Mouse (Mus musculus) liver (tissue): ENCODE data around the gene Macrod2.

Source experiments
- DNase-seq: peaks from one replicate; pipeline ENCODE4 v3.0.0-alpha.2; 2020; ENCODE audit warnings: mixed read lengths

Gene Macrod2

DNA sequence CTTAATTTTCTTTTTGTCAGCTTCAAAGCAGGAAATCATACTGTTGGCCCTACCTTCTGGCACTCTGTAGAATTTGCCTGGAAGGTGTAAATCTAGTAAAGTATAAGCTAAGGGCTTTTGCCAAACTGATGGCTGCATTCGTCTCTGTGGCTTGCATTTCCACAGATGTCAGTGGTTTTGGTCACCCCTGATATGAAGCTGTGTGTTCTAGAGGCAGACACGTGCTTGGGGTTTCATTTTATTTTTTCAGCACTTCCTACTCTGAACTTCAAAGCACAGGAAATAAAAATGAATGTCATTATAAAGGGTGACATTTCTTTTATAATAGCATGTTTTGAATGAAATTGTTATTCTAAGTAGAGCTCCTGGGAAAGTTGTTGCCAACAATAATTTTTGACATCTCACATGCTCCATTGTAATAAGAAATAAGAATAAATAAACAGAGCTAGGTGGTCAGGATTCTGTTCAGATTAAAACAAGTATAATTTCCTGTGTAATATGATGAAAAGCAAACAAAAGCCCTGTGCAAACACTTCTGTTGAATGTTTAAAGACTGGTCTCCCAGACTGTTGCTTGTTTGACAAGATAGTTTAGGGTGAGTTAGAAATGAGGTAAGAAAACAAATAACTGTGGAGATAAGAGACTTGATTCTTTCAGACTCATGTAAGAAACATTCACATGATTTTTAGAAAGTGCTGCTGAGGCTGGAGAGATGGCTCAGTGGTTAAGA is 424.4 kb downstream of the Macrod2 start:
- DNase-seq, result no peak

DNA sequence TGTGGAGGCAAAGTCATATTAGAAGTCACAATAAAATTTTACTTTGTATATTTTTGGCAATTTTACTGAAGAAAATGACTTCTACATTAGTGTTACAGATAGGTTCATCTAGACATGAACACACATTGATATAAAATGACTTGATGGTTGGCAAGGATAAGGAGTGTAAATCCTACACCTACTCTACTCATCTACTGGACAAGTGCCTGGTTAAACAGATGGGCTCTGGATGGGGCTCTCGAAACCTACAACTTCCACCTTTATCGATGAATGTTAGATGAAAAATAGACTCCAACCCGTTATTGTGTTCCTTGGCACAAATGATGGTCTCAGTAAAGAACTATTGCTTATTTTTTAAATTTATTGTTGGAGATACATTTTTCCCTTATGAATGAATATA is 427.3 kb downstream of the Macrod2 start:
- no peak for DNase-seq

DNA sequence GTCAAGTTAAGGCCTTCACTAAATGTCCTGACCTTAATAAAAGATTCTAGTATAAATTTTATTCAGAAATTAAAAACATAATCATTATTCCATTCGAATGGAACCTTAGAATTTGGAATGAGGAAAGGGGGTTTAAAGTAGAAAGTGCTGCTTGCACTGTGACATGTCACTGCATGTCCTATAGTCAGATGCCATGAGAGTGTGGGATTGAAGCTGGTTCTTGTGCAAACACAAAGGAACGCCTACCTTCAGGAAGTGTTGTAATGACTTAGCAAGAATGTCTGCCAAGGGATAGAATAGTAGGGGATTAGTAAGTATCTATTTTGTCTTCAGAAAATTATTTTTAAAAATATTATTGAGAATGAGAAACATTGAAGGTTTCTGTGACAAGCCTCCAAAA is 431.1 kb downstream of the Macrod2 start:
- DNase-seq, result no peak

DNA sequence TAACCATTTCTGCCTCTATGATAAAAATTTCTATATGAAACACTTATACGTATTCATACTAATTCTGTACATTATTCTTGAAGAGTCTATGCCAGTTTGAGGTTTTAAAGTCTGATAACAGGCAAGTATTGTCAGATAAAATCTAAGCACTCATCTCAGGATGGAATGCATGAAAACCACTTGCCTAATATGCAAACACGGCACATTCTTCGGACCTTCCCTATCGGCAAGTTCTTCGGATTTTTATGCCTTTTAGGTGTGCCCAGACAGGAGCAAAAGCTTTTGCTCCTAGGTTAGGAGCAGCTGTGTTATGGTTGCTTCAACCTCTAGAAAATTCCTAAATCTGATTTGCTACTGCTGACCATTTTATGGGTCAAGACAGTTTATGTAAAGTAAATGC is 433.8 kb downstream of the Macrod2 start:
- no peak for DNase-seq

DNA sequence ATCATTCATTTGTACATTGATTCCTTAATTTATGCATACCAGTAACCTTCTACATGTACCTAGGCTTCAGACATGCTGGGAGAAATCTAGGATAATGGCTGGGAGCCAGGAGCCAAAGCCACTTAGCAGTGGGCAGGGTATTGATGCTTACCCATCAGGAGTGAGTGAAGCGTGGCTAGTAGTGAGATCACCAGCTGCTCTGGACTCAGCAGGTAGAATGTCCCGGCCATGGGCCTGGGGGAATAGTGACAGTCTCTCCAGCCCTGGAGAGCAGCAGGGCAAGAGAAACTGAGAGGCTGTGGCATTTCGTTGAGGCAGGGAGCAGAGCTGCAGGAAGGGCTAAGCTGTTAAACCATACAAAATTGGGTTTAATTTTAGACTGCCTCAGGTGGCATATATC is 435.0 kb downstream of the Macrod2 start:
- DNase-seq, result no peak

DNA sequence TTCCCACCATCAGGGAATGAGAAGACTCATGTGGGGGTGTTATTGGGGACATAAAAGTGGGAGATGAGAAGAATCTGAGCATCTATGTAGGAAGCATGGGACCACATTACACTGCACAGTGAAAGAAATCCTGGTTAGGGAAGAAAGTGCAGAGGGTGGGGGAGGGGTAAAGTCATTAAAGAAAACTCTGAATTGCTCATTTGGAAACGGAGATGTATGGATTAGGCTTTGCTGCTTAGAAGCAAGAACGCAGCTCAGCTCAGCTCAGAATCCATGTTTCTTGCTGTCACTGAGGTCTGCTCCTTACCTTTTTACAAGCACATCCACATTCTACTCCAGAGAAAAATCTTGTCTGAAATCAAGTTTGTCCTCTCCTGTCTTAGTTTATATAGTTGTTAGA is 444.3 kb downstream of the Macrod2 start:
- DNase-seq, result no peak

DNA sequence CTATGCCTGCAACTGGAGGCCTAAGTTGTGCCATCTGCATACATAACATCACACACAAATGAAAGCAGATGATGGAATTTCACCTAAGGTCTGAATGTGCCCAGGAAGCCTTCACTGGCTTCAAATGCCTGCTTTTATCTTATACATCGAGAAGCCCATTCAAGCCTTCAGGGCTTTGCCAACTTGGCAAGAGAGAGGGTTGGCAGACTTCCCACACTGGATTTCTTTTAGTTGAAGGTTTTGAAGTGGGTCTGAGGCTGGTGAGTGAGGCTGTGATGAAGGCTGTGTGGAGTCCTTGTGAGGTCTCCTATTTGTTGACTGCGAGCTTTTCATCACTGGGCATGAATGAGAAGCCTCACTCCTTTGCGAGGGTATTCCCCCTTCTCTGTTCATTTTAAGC is 444.8 kb downstream of the Macrod2 start:
- no peak for DNase-seq

DNA sequence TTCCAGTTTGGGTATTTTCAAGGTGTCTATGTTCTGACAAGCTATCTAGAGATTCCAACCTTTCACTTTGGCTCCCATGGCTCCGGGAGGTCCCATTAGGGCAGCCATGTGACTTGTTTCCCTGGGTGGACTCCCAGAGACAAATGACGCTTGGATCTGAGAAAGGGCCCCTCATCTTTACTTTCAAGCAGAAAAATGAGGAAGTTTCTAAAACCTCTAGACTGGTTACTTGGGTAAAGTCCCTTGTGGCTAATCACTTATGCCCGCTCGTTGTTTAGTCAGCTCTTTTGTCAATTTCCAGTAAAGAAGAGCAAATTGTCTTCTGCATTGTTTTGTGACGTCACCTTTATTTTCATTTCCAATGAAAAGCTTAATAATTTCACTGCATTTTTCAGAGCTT is 448.9 kb downstream of the Macrod2 start:
- DNase-seq, result no peak

DNA sequence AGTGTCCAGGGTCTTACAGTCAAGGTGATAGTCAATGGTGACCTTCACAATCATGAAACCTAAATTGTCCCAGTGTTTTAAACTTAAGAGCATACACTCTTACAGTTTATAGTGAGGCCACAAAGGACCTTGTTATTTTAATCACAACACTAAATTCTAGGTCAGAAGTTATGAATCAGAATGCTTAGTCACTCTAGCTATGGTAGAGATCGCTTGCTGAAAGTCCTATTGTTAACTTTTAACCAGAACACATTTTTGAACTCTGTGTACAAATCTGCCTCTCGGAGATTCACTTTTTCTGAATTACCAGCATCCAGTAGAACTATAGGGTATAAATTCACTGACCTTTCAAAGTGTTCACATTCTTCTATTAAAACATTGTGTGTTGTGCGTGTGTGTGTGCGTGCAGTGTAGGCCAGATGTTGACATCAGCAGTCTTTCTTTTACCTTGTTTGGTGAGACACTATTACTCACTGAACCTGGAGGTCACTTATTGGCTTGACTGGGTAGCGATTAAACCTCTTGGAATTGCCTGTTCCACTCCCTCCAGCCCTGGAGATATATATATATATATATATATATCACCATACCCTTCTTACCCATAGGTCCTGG is 452.8 kb downstream of the Macrod2 start:
- DNase-seq, result no peak

DNA sequence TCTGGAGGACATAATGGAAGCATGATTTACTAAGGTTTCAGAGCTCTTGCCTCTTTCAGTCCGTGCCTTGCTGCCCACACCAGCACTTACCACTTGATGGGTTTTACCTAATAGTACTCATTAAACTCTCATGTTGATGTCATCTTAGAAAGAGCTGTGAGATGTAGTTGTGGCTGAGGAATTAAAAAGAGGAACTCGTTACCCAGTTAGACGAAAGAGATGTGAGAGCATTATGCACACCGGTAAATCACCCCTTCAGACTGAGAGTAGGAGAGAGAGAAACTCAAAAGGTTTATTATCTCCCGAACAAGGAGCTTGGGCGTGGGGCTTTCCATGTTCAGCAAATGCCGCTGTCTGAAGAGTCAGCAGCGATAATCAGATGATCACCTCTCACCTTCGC is 458.4 kb downstream of the Macrod2 start:
- DNase-seq, result no peak

DNA sequence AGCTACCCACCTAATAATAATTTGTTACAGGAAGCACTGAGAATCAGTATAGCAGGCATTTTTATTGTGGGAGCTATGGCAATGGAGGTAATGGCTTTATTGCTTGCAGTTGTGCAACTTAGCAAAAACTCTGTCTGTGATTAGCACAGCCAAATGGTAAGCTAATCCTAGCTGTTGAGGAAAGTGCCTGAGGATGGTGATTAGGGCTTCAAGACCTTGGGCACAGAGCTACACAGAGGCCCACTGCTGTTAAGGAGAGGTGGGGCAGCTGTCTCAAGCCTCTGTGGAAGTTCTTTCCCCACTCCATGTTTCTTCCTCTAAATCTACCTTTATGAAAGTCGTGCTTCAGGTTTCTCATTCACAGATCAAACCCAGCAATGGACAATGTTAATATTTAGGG is 466.2 kb downstream of the Macrod2 start:
- DNase-seq, result no peak

DNA sequence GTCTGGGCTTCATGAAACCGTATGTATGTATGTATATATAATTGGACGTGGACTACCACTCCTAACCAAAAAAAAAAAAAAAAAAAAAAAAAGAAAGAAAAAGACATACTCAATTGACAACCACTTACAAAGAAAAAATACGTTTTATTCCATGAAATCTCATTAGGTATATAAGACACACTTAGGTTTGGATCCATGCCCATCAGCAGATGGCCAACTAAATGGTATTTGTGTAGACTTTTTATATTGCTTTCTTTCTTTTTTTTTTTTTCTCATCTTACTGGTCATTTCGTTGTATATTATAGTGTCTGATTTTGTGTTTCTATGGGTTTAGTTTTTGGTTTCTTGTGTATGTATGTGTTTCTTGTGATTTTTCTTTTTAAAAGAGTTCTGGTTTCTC is 467.6 kb downstream of the Macrod2 start:
- no peak for DNase-seq

DNA sequence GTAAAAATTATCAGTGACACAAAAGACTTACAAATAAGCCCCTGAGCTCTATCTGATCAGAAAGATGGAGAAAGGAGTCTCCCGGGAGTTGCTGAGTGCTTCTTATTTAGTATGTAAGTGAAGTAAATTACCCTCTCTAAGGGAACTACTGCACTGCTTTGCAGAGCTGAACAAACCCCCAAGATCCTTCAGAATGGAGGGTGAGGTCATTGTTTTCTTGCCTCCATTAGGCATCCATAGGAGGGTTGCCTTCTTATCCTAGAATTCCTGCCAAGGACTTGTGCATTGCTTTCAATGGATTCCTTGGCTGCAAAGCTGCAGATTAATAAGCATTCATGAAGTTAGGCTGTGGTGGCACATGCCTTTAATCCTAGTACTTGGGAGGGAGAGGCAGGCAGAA is 470.5 kb downstream of the Macrod2 start:
- DNase-seq, result no peak

DNA sequence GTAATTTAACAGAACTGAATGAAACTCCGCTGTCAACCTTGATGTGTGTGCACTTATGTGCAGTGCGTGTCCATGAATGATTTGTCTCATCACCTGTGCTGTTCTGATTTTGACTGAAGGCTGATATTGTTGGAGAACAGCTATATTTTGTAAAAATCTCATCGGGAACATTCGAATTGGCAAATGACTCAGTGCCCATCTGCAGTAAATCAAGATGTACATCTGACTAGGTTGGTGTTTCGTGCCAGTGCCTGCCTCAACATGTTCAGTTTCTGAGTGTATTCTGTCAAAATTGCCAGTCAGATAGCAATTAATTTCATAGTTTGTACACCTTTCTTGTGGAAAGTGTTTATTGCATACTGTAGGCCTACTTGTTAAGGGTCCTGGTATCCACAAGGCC is 472.0 kb downstream of the Macrod2 start:
- no peak for DNase-seq

DNA sequence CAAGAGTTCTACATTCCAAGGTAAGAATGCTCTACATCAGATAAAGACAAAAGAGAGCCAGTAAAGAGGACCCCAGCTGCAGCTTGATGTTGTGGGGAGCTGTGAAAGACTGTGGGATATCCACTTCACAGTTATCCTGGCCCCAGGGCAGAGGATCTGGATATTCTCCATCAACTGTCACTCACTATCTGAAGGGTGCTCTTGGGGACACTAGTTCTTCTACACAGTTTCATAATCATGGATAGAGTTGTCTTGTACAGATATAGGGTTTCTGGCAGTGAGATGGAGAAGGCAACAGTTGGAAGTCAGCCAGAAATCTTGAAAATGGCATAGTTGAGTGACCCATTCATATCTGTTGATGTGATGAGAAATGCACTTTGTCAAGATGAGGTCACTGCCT is 490.1 kb downstream of the Macrod2 start:
- DNase-seq, result no peak

DNA sequence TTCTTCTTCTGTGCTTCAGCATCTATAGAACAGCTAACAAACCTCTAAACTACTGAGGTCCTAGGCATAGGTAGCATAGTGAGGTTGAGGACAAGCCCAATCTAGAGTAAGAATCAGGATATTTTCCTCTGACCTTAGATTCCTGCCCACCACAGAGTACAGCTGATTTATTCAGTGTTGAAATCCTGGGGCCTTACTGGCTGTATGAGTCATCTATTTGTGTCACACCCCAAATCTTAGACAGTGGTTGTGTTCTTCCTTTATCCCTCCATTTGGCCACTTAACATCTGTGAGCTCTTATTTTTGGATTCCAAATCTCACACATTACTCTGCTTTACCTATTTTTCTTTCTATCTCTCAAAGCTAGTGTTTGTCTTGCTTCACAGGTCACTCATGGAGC is 495.6 kb downstream of the Macrod2 start:
- no peak for DNase-seq

DNA sequence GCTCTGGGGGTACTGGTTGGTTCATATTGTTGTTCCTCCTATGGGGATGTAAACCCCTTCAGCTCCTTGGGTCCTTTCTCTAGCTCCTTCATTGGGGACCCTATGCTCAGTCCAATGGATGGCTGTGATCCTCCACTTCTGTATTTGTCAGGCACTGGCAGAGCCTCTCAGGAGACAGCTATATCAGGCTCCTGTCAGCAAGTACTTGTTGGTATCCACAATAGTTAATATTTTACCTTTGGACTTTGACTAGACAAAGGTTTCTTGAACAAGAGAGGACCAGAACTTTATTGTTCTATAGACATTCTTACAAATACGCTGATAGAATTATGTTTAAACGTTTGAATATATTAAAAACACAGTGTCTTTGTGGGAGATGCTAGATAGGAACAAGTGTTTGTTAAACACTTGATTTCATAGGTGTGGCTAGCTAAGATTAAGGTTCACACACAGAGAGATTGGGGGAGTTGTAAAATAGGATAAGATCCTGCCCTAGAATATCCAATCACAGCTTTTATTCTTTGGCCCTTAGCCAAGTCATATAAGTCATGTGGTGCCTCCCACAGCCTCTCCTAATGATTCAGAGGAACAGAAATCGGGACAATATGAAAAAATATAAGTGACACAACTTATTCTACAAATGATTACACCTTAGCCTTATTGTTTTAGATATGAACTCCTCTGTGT is 501.4 kb downstream of the Macrod2 start:
- DNase-seq, result no peak

DNA sequence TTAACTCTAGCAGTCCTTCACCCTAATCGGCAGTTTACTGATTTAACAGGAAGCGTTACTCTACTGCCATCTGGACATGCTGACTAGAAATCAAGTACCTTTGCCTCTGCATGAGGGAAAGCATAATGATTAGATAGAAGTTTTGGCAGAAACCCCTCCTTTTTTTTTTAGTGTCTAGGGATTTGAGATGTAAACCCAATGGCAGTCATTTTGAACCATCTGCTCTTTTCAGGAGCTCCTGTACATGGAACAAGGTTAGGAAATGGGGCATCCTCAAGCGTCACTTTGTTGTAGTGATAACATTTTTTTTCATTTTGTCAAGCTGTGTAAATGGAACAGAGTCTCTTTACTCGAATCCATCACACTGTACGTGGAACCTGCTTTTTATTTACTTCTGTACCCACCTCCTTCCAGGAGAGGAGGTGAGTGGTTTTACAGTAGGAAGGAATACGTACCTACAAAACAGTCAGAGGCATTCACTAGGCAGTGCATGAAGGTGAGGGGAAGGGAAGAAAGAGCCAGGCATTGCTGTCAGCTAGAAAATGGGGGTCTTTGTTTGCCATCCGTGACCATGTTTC is 503.4 kb downstream of the Macrod2 start:
- no peak for DNase-seq

DNA sequence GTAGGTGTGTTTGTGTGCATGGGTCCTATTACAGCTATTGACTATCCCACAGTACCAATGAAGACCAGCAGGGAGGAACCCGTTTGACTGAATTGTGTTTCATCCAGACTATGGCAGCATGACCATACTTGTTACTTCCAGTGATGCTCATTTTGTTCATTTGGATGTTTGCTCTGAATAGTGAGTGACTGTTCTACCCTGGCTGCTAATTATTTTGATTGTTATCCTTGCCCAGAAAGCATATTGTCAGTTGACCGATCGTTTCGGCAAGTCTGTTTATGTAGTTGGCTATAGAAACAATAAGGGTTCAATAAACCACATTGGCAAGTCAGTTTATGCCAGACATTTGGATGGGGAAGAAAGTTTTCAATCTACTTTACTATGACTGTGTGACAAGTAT is 510.2 kb downstream of the Macrod2 start:
- DNase-seq, result no peak

DNA sequence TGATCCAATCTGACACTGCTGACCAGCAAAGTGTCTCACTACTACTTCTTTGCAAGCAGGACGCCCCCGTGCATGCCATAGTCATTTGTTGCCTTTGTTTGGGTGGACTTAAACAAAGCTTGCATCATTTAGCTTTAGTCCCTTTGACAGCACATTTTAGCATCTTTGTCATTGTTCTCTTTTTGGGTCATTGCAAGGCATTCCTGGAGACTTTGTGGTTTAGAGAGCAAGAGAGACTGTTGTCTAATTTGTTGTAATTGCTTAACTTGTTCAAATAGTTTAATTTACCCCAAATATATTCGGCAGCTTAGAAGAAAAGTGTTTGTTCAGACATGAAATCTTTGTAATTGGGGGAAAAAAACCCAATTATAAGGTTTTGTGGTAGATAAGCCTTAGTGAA is 511.0 kb downstream of the Macrod2 start:
- DNase-seq, result no peak

DNA sequence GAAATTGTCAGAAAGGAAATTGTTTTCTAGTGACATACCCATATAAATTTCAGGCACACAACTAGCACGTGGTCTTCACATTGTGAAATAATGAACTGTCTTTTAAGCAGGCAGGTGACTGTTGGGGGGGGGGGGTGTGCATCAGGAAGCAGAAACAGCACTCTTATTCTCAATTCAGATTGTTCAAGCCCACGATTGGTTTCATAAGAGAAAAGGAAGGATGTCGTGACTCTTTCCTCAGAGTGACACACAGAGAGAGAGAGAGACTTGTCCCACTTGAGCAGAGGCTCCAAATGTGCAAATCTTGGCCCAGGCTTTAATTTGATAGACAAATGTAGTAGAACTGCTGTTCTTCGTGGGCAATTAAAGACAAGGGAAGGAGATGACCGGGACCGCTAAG is 516.4 kb downstream of the Macrod2 start:
- no peak for DNase-seq

DNA sequence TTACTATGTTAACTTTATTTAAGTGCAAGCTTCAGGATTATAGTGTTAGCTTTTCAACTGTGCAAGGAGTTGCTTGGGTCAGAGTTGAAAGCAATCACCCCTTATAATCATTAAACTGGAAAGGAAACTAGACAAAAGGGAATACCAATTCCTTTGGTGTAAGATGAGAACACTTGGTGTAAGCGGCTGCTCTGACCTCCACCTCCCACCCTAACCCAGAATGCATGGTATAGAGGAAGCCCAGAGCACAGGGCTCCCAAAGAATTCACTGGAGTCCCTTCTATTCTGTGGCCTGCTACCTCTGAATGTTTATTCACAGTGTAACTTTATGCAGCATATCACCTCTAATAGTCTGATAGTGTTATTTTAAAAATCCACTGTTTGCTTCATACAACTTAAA is 517.1 kb downstream of the Macrod2 start:
- DNase-seq, result no peak

DNA sequence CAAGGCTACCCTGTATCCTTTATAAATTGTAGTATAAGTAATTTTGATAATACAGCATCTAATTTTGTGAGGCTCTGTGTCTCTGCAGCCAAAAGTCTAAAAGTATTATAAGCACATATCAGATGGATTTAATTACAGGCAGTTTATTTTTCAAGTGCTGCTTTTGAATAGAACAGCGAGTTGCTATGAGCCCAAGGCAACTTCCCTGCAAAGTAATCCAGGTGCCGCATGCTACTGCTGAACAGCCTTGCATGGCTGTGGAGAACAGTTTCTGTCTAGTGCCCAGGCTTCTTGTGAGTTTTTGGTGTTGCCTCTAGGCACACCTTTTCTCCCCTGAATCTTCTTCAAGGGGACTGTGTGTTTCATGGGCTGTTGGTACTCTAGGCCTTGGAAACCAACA is 517.8 kb downstream of the Macrod2 start:
- DNase-seq, result no peak
